Mouse (Mus musculus): ENCODE data around the gene Myo10.

GRCm38 (mm10) chr15:25673231-25673980 is 51.1 kb downstream of the Myo10 start:
- no peak for TF ChIP-seq POLR2A (IDR thresholded peaks at IDR 0.05; ENCODE audit: low read depth, low read length)
- no peak for TF ChIP-seq CTCF (IDR thresholded peaks at IDR 0.05; ENCODE audit: extremely low read depth, insufficient read length, insufficient replicate concordance, low read depth, low read length)

Measured in small intestine, adult 2 months (tissue).